Mouse (Mus musculus) C2C12 (cell line): ENCODE results near the gene Xxylt1.

ENCODE experiments used
- CTCF ChIP-seq: IDR thresholded peaks from one replicate; pipeline ENCODE4 v1.5.1; 2011; ENCODE audit not compliant: control insufficient read depth, insufficient read depth, insufficient read length
- MAX ChIP-seq: IDR thresholded peaks from one replicate; pipeline ENCODE4 v1.6.1; 2011; ENCODE audit warnings: mild to moderate bottlenecking, control low read depth
- MYOG ChIP-seq: IDR thresholded peaks from one replicate; pipeline ENCODE4 v1.6.1; 2011; ENCODE audit not compliant: control insufficient read depth, insufficient read length; ENCODE audit errors: extremely low read depth

- no peak for TF ChIP-seq CTCF
- TF ChIP-seq MYOG, result no peak
- no peak for TF ChIP-seq MAX
These were observed 144.8 kb downstream of the Xxylt1 start for GRCm38 (mm10) chr16:30936471-30936870.
